Mouse (Mus musculus) embryonic fibroblast, embryonic 13.5 days (primary cell): Measurements from ENCODE around the gene Atg101. TPM values are rescaled to one million over a fixed set of nuclear protein-coding genes. Genes with fewer than 3 reads are reported as not detected.

ENCODE experiments used
- H3K27ac ChIP-seq: 2 replicates; pipeline ENCODE4 v1.5.1; 2012; ENCODE audit warnings: low read length, control low read depth, inconsistent platforms; ENCODE audit not compliant: insufficient read depth
- H3K4me1 ChIP-seq: 2 replicates; pipeline ENCODE4 v1.6.1; 2011; ENCODE audit warnings: low read length; ENCODE audit not compliant: control insufficient read depth, insufficient read depth
- H3K4me3 ChIP-seq: 2 replicates; pipeline ENCODE4 v1.5.1; 2011; ENCODE audit warnings: mild to moderate bottlenecking, control low read depth, low read length; ENCODE audit not compliant: insufficient read depth
- CTCF ChIP-seq: IDR thresholded peaks from 2 replicates; pipeline ENCODE4 v1.5.1; 2011; ENCODE audit warnings: mild to moderate bottlenecking, control low read depth, low read length, moderate library complexity, borderline replicate concordance; ENCODE audit not compliant: insufficient read depth
- POLR2A ChIP-seq: IDR thresholded peaks from 2 replicates; pipeline ENCODE4 v1.6.1; 2011; ENCODE audit warnings: low read depth, mild to moderate bottlenecking, control low read depth, low read length, moderate library complexity
- polyA plus RNA-seq: library from polyadenylated mRNA; stranded (reverse); fragments of >200 nt; gene quantifications from 2 replicates; pipeline ENCODE4 v1.2.4, GENCODE M21; 2011; ENCODE audit warnings: low read depth; ENCODE audit not compliant: missing spikeins, insufficient read length

The Atg101 gene
- polyA plus RNA-seq, 1 experiment, result 21.3 TPM

GRCm38 (mm10) chr15:101296091-101296490, 12.0 kb downstream of the Atg101 start:
- no peak overlapping the region for H3K27ac ChIP-seq
- H3K4me1 ChIP-seq, result no peaks in the 10 kb centered on the region
- no peak overlapping the region for H3K4me3 ChIP-seq
- no peak for TF ChIP-seq POLR2A
- no peak for TF ChIP-seq CTCF

- no peak for TF ChIP-seq POLR2A
- no peak for TF ChIP-seq CTCF
- no peaks in the 10 kb centered on the region for H3K4me1 ChIP-seq
- no peak overlapping the region for H3K4me3 ChIP-seq
- no peak overlapping the region for H3K27ac ChIP-seq
Measured at GRCm38 (mm10) chr15:101297988-101298387, 13.9 kb downstream of the Atg101 start.

DNA sequence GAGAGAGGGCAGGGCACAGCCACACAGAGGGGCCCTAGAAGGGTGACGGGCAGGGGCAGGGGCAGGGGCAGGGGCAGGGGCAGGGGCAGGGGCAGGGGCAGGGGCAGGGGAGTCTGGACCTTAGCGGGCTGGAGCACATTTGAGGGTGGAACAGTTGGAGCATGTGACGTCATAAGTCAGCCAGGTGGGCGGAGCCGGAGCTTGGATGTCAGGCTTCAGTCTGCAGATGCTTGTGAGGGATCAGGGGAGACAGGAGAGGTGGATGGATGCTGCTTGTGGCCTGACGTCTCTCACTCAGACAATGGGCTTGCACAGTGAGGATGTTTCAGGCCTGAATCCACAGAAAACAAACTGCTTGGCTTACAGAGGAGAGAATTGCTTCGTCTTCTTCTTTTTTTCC, 14.5 kb downstream of the Atg101 start:
- Histone ChIP-seq H3K4me1 (no peaks in the 10 kb centered on the region), H3K4me3 (no peak overlapping the region), H3K27ac (no peak overlapping the region)
- no peak for TF ChIP-seq CTCF
- TF ChIP-seq POLR2A, result no peak

- no peak for TF ChIP-seq CTCF
- Histone ChIP-seq H3K4me1 (no peaks in the 10 kb centered on the region), H3K27ac (no peak overlapping the region), H3K4me3 (no peak overlapping the region)
Measured at GRCm38 (mm10) chr15:101299480-101299960, 15.4 kb downstream of the Atg101 start.

- Histone ChIP-seq H3K4me3 (no peak overlapping the region), H3K4me1 (no peaks in the 10 kb centered on the region), H3K27ac (no peak overlapping the region)
- no peak for TF ChIP-seq POLR2A
- TF ChIP-seq CTCF, result no peak
Measured at GRCm38 (mm10) chr15:101300128-101300527, 16.1 kb downstream of the Atg101 start.

- Histone ChIP-seq H3K4me3 (no peak overlapping the region), H3K27ac (no peak overlapping the region), H3K4me1 (no peaks in the 10 kb centered on the region)
- TF ChIP-seq CTCF, result no peak
- no peak for TF ChIP-seq POLR2A
Measured at GRCm38 (mm10) chr15:101302201-101302600, 18.1 kb downstream of the Atg101 start.

DNA sequence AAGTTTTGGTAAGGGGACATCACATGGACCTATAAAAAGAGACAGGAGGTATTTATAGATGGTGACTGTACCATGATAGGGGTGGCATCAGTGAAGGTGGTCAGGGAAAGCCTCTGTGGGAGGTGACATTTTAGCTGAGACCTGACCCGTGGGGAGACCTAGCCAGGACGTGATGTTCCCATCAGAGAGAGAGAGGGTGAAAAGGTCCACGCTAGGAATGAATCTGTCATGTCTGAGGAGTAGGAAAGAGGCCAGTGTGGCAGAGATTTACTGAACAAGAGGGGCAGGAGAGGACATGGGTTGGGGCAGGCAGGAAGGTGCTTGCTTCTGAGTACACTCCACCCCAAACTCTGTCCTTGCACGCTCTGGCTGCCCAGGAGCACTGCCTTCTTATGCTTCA, 19.8 kb downstream of the Atg101 start:
- H3K27ac ChIP-seq, result no peak overlapping the region
- H3K4me3 ChIP-seq, result no peak overlapping the region
- TF ChIP-seq POLR2A (no peak), CTCF (no peak)
- H3K4me1 ChIP-seq, result peaks cover 4% of the 10 kb centered on the region; the same call in 1 of the 2 replicates

GRCm38 (mm10) chr15:101306459-101306858, 22.4 kb downstream of the Atg101 start:
- no peak overlapping the region for H3K4me3 ChIP-seq
- no peak for TF ChIP-seq CTCF
- TF ChIP-seq POLR2A, result no peak
- H3K4me1 ChIP-seq, result peaks cover 7% of the 10 kb centered on the region; the same call in 1 of the 2 replicates
- no peak overlapping the region for H3K27ac ChIP-seq

- Histone ChIP-seq H3K27ac (peak overlapping the region; percentile 47; the same call in 1 of the 2 replicates), H3K4me3 (no peak overlapping the region), H3K4me1 (peaks cover 7% of the 10 kb centered on the region; the same call in 1 of the 2 replicates)
- TF ChIP-seq CTCF, result no peak
- TF ChIP-seq POLR2A, result no peak
Measured at GRCm38 (mm10) chr15:101308440-101309348, 24.6 kb downstream of the Atg101 start.

DNA sequence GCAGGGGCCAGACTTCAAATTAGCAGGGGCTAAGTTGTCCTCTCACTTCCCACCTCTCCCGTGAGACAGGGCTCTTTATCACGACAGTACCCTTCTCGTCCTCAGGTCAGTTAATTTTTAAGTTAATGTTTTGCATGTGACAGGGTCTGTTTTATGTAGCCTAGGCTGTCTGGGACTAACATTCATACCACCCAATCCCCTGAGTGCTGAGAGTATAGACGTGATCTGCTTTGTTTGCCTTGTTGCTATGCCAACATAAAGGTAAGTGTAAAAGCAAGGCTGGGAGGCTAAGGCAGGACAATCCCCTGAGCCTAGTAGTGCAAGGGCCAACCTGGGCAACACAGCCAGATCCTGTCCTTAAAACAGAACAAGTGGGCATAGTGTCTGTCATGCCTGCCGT, 25.4 kb downstream of the Atg101 start:
- H3K27ac ChIP-seq, result no peak overlapping the region
- H3K4me3 ChIP-seq, result no peak overlapping the region
- peaks cover 7% of the 10 kb centered on the region; the same call in 1 of the 2 replicates for H3K4me1 ChIP-seq
- no peak for TF ChIP-seq CTCF
- TF ChIP-seq POLR2A, result no peak
